Mouse (Mus musculus): Measurements from ENCODE around the gene Klc1.

Klc1 gene

GRCm38 (mm10) chr12:111853011-111853436, 94.4 kb downstream of the Klc1 start:
- peak; percentile 67 for DNase-seq (ENCODE audit: low spot score)

DNA sequence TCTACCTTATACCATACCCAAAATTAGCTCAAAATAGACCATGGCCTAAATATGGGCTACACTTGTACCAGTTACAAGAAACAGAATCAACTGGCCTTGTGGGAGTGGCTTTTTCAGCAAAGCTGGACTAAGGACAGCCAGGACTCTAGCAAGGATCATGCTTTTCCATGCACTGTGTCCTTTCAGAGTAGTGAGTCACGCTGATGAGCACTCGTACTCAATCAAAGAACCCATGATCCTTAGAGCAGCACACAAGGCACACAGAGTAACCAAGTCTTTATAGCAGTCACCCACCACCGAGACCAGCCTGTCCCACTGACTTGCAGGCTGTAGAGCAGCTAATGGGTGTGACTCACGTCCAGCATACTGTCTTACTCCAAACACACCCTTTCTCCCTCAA, 94.9 kb downstream of the Klc1 start:
- DNase-seq (ENCODE audit: low spot score), result no peak

DNA sequence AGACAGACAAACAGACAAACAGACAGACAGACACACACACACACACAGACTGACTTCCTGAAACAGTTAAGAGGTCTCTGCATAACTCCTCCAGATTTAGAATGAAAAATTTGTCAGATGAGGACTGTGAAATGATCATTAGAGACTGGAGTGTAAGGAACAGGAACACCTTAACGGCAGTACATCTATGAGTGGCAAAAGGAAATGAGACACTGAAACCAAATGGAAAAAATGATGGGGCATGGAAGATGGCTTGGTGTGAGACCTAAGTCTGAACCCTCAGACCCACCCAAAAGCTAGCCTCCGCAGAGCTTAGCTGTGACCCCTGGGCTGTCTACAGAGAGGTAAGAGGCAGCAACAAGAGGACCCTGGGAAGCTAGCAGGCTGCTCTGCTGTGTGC, 96.8 kb downstream of the Klc1 start:
- no peak for DNase-seq (ENCODE audit: low spot score)
